Mouse (Mus musculus) gastrocnemius, postnatal 10 days (tissue): Measurements from ENCODE around the gene Csf2ra. TPM values are rescaled to one million over a fixed set of nuclear protein-coding genes. Genes with fewer than 3 reads are reported as not detected.
A peak's percentile ranks its signal among the peaks of the same experiment; 100 is the strongest.
"Not testable (repeated sequence)": the region's sequence is repeated elsewhere in the genome, so short reads cannot be mapped to it uniquely, and the experiment has no call there.

ENCODE experiments used
- DNase-seq: peaks from one replicate; pipeline ENCODE4 v3.0.0; 2021; ENCODE audit warnings: mixed read lengths
- long read RNA-seq, 2 experiments: library from polyadenylated mRNA; stranded (forward); transcript quantifications; one replicate each; pipeline ENCODE4 v2.0.0; 2021
- total RNA-seq, 2 experiments: library from RNA; stranded (reverse); gene quantifications; 2 replicates each; pipeline ENCODE4 v1.2.3; 2021

The Csf2ra gene
- 1 to 10 TPM; 2.4 to 6.4 TPM for total RNA-seq
- long read RNA-seq, experiment 1, transcript Csf2ra-201 (12 exons, 1,849 nt) = major isoform, 7 of 8 reads
- long read RNA-seq, experiment 1, partial matches to known transcripts = 0 of 8 reads
- long read RNA-seq, experiment 1, other reads (novel, unspliced or antisense) = 1 of 8 reads
- long read RNA-seq, experiment 2, partial matches to known transcripts = 3 of 7 reads
- long read RNA-seq, experiment 2, other reads (novel, unspliced or antisense) = 1 of 7 reads

GRCm38 (mm10) chr19:61227941-61228701 is at the start of gene Csf2ra:
TSS of gene Csf2ra (minus strand) at chr19:61228429.
- peak; percentile 7 for DNase-seq

- DNase-seq = no peak
Observed at GRCm38 (mm10) chr19:61275446-61275845, 47.2 kb upstream of the Csf2ra start.

GRCm38 (mm10) chr19:61269141-61269540 is 40.9 kb upstream of the Csf2ra start:
- not testable (repeated sequence) for DNase-seq

GRCm38 (mm10) chr19:61267141-61267540 is 38.9 kb upstream of the Csf2ra start:
- no peak for DNase-seq

GRCm38 (mm10) chr19:61266651-61267050 is 38.4 kb upstream of the Csf2ra start:
- DNase-seq = no peak

- peak; percentile 26 for DNase-seq
Observed at GRCm38 (mm10) chr19:61266246-61266615, 38.0 kb upstream of the Csf2ra start.

- peak; percentile 53 for DNase-seq
Observed at GRCm38 (mm10) chr19:61265349-61266245, 37.4 kb upstream of the Csf2ra start.

- no peak for DNase-seq
Observed at GRCm38 (mm10) chr19:61264933-61265332, 36.7 kb upstream of the Csf2ra start.

GRCm38 (mm10) chr19:61264227-61264626 is 36.0 kb upstream of the Csf2ra start:
- DNase-seq = no peak

- no peak for DNase-seq
Observed at GRCm38 (mm10) chr19:61261241-61261640, 33.0 kb upstream of the Csf2ra start.

GRCm38 (mm10) chr19:61257733-61258132 is 29.5 kb upstream of the Csf2ra start:
- DNase-seq = no peak

- no peak for DNase-seq
Observed at GRCm38 (mm10) chr19:61256166-61256887, 28.1 kb upstream of the Csf2ra start.

- DNase-seq = not testable (repeated sequence)
Observed at GRCm38 (mm10) chr19:61247334-61247733, 19.1 kb upstream of the Csf2ra start.

- no peak for DNase-seq
Observed at GRCm38 (mm10) chr19:61244721-61245436, 16.6 kb upstream of the Csf2ra start.

GRCm38 (mm10) chr19:61237967-61238366 is 9.7 kb upstream of the Csf2ra start:
- no peak for DNase-seq

- no peak for DNase-seq
Observed at GRCm38 (mm10) chr19:61234532-61234931, 6.3 kb upstream of the Csf2ra start.

GRCm38 (mm10) chr19:61226928-61227854 is 1.0 kb downstream of the Csf2ra start:
- DNase-seq = peak; percentile 71

- DNase-seq = peak; percentile 61
Observed at GRCm38 (mm10) chr19:61226401-61226927, 1.8 kb downstream of the Csf2ra start.

- DNase-seq = peak; percentile 60
Observed at GRCm38 (mm10) chr19:61225526-61226400, 2.5 kb downstream of the Csf2ra start.
